In genomic region chr2:164073918-164074578, GRCm38 (mm10) we compare ENCODE assay signal across 8 mouse cellular contexts. TPM values are rescaled to one million over a fixed set of nuclear protein-coding genes. Genes with fewer than 3 reads are reported as not detected.
A peak's percentile ranks its signal among the peaks of the same experiment; 100 is the strongest.
DNase-seq lines count a peak whose midpoint lies in the region; ATAC-seq and TF ChIP-seq lines count a peak whose summit lies in the region.

No protein-coding gene starts in this region.

- no peak for TF ChIP-seq CTCF in bone marrow macrophage, adult 2 months (IDR thresholded peaks at IDR 0.05; ENCODE audit: low read depth, low read length)
- peak; percentile 56 for TF ChIP-seq CTCF in embryonic fibroblast, embryonic 13.5 days (IDR thresholded peaks at IDR 0.05; ENCODE audit: borderline replicate concordance, insufficient read depth, low read length)

- peak overlapping the region; percentile 91 for H3K4me3 ChIP-seq in bone marrow macrophage, adult 2 months (ENCODE audit: insufficient read depth, low read length)
- peak overlapping the region; percentile 95 for H3K4me3 ChIP-seq in embryonic fibroblast, embryonic 13.5 days (ENCODE audit: insufficient read depth, low read length)
- peak overlapping the region; percentile 78 for H3K4me3 ChIP-seq in heart, embryonic 10.5 days
- H3K4me3 ChIP-seq in kidney, embryonic 15.5 days (replicated peaks): peak overlapping the region; percentile 73

- no peaks in the 10 kb centered on the region for H3K9me3 ChIP-seq in heart, embryonic 10.5 days
- no peaks in the 10 kb centered on the region for H3K9me3 ChIP-seq in kidney, embryonic 15.5 days (replicated peaks)

- peak overlapping the region; percentile 84 for H3K27ac ChIP-seq in bone marrow macrophage, adult 2 months (ENCODE audit: insufficient read depth, low read depth, low read length)
- peak overlapping the region; percentile 4; the same call in 1 of the 2 replicates for H3K27ac ChIP-seq in embryonic fibroblast, embryonic 13.5 days (ENCODE audit: insufficient read depth, low read length)
- peak overlapping the region; percentile 84 for H3K27ac ChIP-seq in heart, embryonic 10.5 days
- H3K27ac ChIP-seq in kidney, embryonic 15.5 days: peak overlapping the region; percentile 79

- ATAC-seq in kidney, embryonic 15.5 days (replicated peaks; ENCODE audit: low FRiP score): peak; percentile 74
- ATAC-seq in monocyte, adult 5-6 weeks (replicated peaks; ENCODE audit: insufficient number of reproducible peaks, low FRiP score, low TSS enrichment, poor library complexity, severe bottlenecking): peak; percentile 85

- DNase-seq in A20 (ENCODE audit: low read depth, low spot score): peak; percentile 99
- DNase-seq in heart, embryonic 10.5 days (ENCODE audit: low spot score): peak; percentile 98
- peak; percentile 98 for DNase-seq in liver
- DNase-seq in spleen, postnatal 4 days (ENCODE audit: low spot score in 2 of 2): peak; percentile 98 to 99

- peak; percentile 98 for TF ChIP-seq POLR2A in bone marrow macrophage, adult 2 months (IDR thresholded peaks at IDR 0.05; ENCODE audit: borderline replicate concordance, low read depth, low read length)
- TF ChIP-seq POLR2A in embryonic fibroblast, embryonic 13.5 days (IDR thresholded peaks at IDR 0.05; ENCODE audit: low read depth, low read length): peak; percentile 99

- H3K9ac ChIP-seq in kidney, embryonic 15.5 days: peak overlapping the region; percentile 68

- WGBS in heart, embryonic 10.5 days: under 1% methylated on average over 48 of the region's 48 CpGs
- under 1% methylated on average over 48 of the region's 48 CpGs for WGBS in kidney, embryonic 15.5 days

- H3K4me1 ChIP-seq in bone marrow macrophage, adult 2 months (ENCODE audit: control insufficient read depth, insufficient read depth, low read length): peaks cover 35% of the 10 kb centered on the region
- H3K4me1 ChIP-seq in embryonic fibroblast, embryonic 13.5 days (ENCODE audit: control insufficient read depth, insufficient read depth, low read length): peaks cover 9% of the 10 kb centered on the region
- peaks cover 16% of the 10 kb centered on the region for H3K4me1 ChIP-seq in heart, embryonic 10.5 days
- peaks cover 41% of the 10 kb centered on the region for H3K4me1 ChIP-seq in kidney, embryonic 15.5 days

- peaks cover 5% of the 10 kb centered on the region; the same call in 1 of the 2 replicates for H3K36me3 ChIP-seq in heart, embryonic 10.5 days
- no peaks in the 10 kb centered on the region for H3K36me3 ChIP-seq in kidney, embryonic 15.5 days

- peak overlapping the region; percentile 84 for H3K4me2 ChIP-seq in kidney, embryonic 15.5 days

- H3K27me3 ChIP-seq in heart, embryonic 10.5 days (ENCODE audit: insufficient read depth, poor library complexity, severe bottlenecking): no peaks in the 10 kb centered on the region
- no peaks in the 10 kb centered on the region for H3K27me3 ChIP-seq in kidney, embryonic 15.5 days

RNA-seq across cellular contexts. Expression of gene Tomm34, which starts 3.1 kb away (rescaled TPM):
- polyA plus RNA-seq in bone marrow macrophage, adult 2 months (2012; ENCODE audit: insufficient read depth, insufficient read length, missing spikeins): 60.6 and 63.8 TPM in 2 replicates
- polyA plus RNA-seq in embryonic fibroblast, embryonic 13.5 days (2011; ENCODE audit: insufficient read length, low read depth, missing spikeins): 37.2 and 38.8 TPM in 2 replicates
- polyA plus RNA-seq in heart, embryonic 10.5 days (2016; fragmentation: Nextera tagmentation; extraction: Ambion mirVana): 58.7 and 65.0 TPM in 2 replicates
- polyA plus RNA-seq in kidney, embryonic 15.5 days (2015; fragmentation: Nextera tagmentation; extraction: Ambion mirVana): 60.8 and 64.9 TPM in 2 replicates
- total RNA-seq in monocyte, adult 5-6 weeks (2017): 38.3 to 59.3 TPM (median 43.2 TPM) in 3 replicates

RNA-seq across cellular contexts. Expression of gene Stk4, which starts 3.9 kb away (rescaled TPM):
- polyA plus RNA-seq in bone marrow macrophage, adult 2 months (2012; ENCODE audit: insufficient read depth, insufficient read length, missing spikeins): 69.9 and 82.6 TPM in 2 replicates
- polyA plus RNA-seq in embryonic fibroblast, embryonic 13.5 days (2011; ENCODE audit: insufficient read length, low read depth, missing spikeins): 23.1 and 24.0 TPM in 2 replicates
- polyA plus RNA-seq in heart, embryonic 10.5 days (2016; fragmentation: Nextera tagmentation; extraction: Ambion mirVana): 20.5 and 23.6 TPM in 2 replicates
- polyA plus RNA-seq in kidney, embryonic 15.5 days (2015; fragmentation: Nextera tagmentation; extraction: Ambion mirVana): 21.0 and 23.4 TPM in 2 replicates
- 304 to 378 TPM (median 341 TPM) in 3 replicates for total RNA-seq in monocyte, adult 5-6 weeks (2017)

RNA-seq across cellular contexts. Expression of gene Pabpc1l, which starts 48.8 kb away (rescaled TPM):
- 2.5 and 3.2 TPM in 2 replicates for polyA plus RNA-seq in bone marrow macrophage, adult 2 months (2012; ENCODE audit: insufficient read depth, insufficient read length, missing spikeins)
- polyA plus RNA-seq in embryonic fibroblast, embryonic 13.5 days (2011; ENCODE audit: insufficient read length, low read depth, missing spikeins): 1.4 and 1.5 TPM in 2 replicates
- polyA plus RNA-seq in heart, embryonic 10.5 days (2016; fragmentation: Nextera tagmentation; extraction: Ambion mirVana): 0.63 and 1.1 TPM in 2 replicates
- 2.4 and 4.1 TPM in 2 replicates for polyA plus RNA-seq in kidney, embryonic 15.5 days (2015; fragmentation: Nextera tagmentation; extraction: Ambion mirVana)
- total RNA-seq in monocyte, adult 5-6 weeks (2017): 1.9 to 3.5 TPM in 2 of 3 replicates, not detected in the other

Comparison
In these comparisons a context has a peak if more than half of its experiments do, and no peak if none do; other contexts are left out.
1. Peak in every context shown above with its lines: DNase-seq, ATAC-seq, H3K4me3 ChIP-seq and H3K27ac ChIP-seq.
2. H3K27ac ChIP-seq: peak in every context shown above with its lines; median percentile 84 in bone marrow macrophage, adult 2 months; 84 in heart, embryonic 10.5 days; 79 in kidney, embryonic 15.5 days; 4 in embryonic fibroblast, embryonic 13.5 days.